Mouse (Mus musculus): ENCODE data around the gene Grm8. TPM values are rescaled to one million over a fixed set of nuclear protein-coding genes. Genes with fewer than 3 reads are reported as not detected.

Grm8 gene
- polyA plus RNA-seq (2012), result not detected in 2 replicates

- TF ChIP-seq GATA1 (IDR thresholded peaks at IDR 0.05; ENCODE audit: low read length), result no peak
Observed at GRCm38 (mm10) chr6:28135001-28135401, at the start of gene Grm8. Gene Grm8 (minus strand): TSS chr6:28135178.

- TF ChIP-seq GATA1 (IDR thresholded peaks at IDR 0.05; ENCODE audit: low read length), result no peak
Observed at GRCm38 (mm10) chr6:28169851-28170539, 35.0 kb upstream of the Grm8 start.

GRCm38 (mm10) chr6:28160399-28160798, 25.4 kb upstream of the Grm8 start:
- TF ChIP-seq GATA1 (IDR thresholded peaks at IDR 0.05; ENCODE audit: low read length), result no peak

GRCm38 (mm10) chr6:28146445-28146844, 11.5 kb upstream of the Grm8 start:
- no peak for TF ChIP-seq GATA1 (IDR thresholded peaks at IDR 0.05; ENCODE audit: low read length)

GRCm38 (mm10) chr6:28142332-28142731, 7.4 kb upstream of the Grm8 start:
- no peak for TF ChIP-seq GATA1 (IDR thresholded peaks at IDR 0.05; ENCODE audit: low read length)

GRCm38 (mm10) chr6:28135411-28136233, 644 bp upstream of the Grm8 start:
- no peak for TF ChIP-seq GATA1 (IDR thresholded peaks at IDR 0.05; ENCODE audit: low read length)

- TF ChIP-seq GATA1 (IDR thresholded peaks at IDR 0.05; ENCODE audit: low read length), result no peak
Observed at GRCm38 (mm10) chr6:28134251-28134801, 652 bp downstream of the Grm8 start.

- TF ChIP-seq GATA1 (IDR thresholded peaks at IDR 0.05; ENCODE audit: low read length), result no peak
Observed at GRCm38 (mm10) chr6:28133206-28134063, 1.5 kb downstream of the Grm8 start.

- no peak for TF ChIP-seq GATA1 (IDR thresholded peaks at IDR 0.05; ENCODE audit: low read length)
Observed at GRCm38 (mm10) chr6:28132056-28132455, 2.9 kb downstream of the Grm8 start.

GRCm38 (mm10) chr6:28128871-28129270, 6.1 kb downstream of the Grm8 start:
- no peak for TF ChIP-seq GATA1 (IDR thresholded peaks at IDR 0.05; ENCODE audit: low read length)

- no peak for TF ChIP-seq GATA1 (IDR thresholded peaks at IDR 0.05; ENCODE audit: low read length)
Observed at GRCm38 (mm10) chr6:28115519-28115918, 19.5 kb downstream of the Grm8 start.

GRCm38 (mm10) chr6:28114916-28115315, 20.1 kb downstream of the Grm8 start:
- no peak for TF ChIP-seq GATA1 (IDR thresholded peaks at IDR 0.05; ENCODE audit: low read length)

GRCm38 (mm10) chr6:28111551-28111950, 23.4 kb downstream of the Grm8 start:
- TF ChIP-seq GATA1 (IDR thresholded peaks at IDR 0.05; ENCODE audit: low read length), result no peak

GRCm38 (mm10) chr6:28102608-28103316, 32.2 kb downstream of the Grm8 start:
- no peak for TF ChIP-seq GATA1 (IDR thresholded peaks at IDR 0.05; ENCODE audit: low read length)

- no peak for TF ChIP-seq GATA1 (IDR thresholded peaks at IDR 0.05; ENCODE audit: low read length)
Observed at GRCm38 (mm10) chr6:28100001-28100400, 35.0 kb downstream of the Grm8 start.
